Mouse (Mus musculus): ENCODE measurements around the gene Gatad2b. TPM values are rescaled to one million over a fixed set of nuclear protein-coding genes. Genes with fewer than 3 reads are reported as not detected.
"Not testable (repeated sequence)": the region's sequence is repeated elsewhere in the genome, so short reads cannot be mapped to it uniquely, and the experiment has no call there.

Gatad2b gene
- polyA plus RNA-seq, 1 experiment = 14.2 TPM

GRCm38 (mm10) chr3:90279216-90279615, 13.8 kb upstream of the Gatad2b start:
- TF ChIP-seq CEBPB (IDR thresholded peaks at IDR 0.05; ENCODE audit: low read depth) (no peak), FOSL1 (IDR thresholded peaks at IDR 0.05; ENCODE audit: insufficient read depth, low read length, poor library complexity, severe bottlenecking) (no peak), MYOG (IDR thresholded peaks at IDR 0.05; ENCODE audit: control insufficient read depth, extremely low read depth, insufficient read length) (no peak), MYOD1 (IDR thresholded peaks at IDR 0.05; ENCODE audit: control insufficient read depth, insufficient read length, low read depth) (no peak), CTCF (IDR thresholded peaks at IDR 0.05; ENCODE audit: control insufficient read depth, insufficient read depth, insufficient read length) (no peak), MAX (IDR thresholded peaks at IDR 0.05) (no peak), USF1 (IDR thresholded peaks at IDR 0.05; ENCODE audit: low read depth) (no peak)
- H3K79me2 ChIP-seq (ENCODE audit: control insufficient read depth, insufficient read depth) = no peaks in the 10 kb centered on the region
- no peaks in the 10 kb centered on the region for H3K36me3 ChIP-seq (ENCODE audit: control insufficient read depth, insufficient read depth)
- H3ac ChIP-seq (ENCODE audit: control insufficient read depth, insufficient read length, low read depth) = no peak overlapping the region
- no peaks in the 10 kb centered on the region for H3K27me3 ChIP-seq (ENCODE audit: control insufficient read depth, insufficient read depth, insufficient read length)
- H3K79me3 ChIP-seq (ENCODE audit: low read depth) = no peaks in the 10 kb centered on the region
- H3K4me3 ChIP-seq (ENCODE audit: insufficient read depth, poor library complexity, severe bottlenecking) = no peak overlapping the region

GRCm38 (mm10) chr3:90279743-90280142, 13.2 kb upstream of the Gatad2b start:
- H3K27me3 ChIP-seq (ENCODE audit: control insufficient read depth, insufficient read depth, insufficient read length) = no peaks in the 10 kb centered on the region
- H3K79me3 ChIP-seq (ENCODE audit: low read depth) = no peaks in the 10 kb centered on the region
- H3K36me3 ChIP-seq (ENCODE audit: control insufficient read depth, insufficient read depth) = no peaks in the 10 kb centered on the region
- H3ac ChIP-seq (ENCODE audit: control insufficient read depth, insufficient read length, low read depth) = no peak overlapping the region
- no peak for TF ChIP-seq MAX (IDR thresholded peaks at IDR 0.05)
- H3K79me2 ChIP-seq (ENCODE audit: control insufficient read depth, insufficient read depth) = no peaks in the 10 kb centered on the region
- no peak overlapping the region for H3K4me3 ChIP-seq (ENCODE audit: insufficient read depth, poor library complexity, severe bottlenecking)

GRCm38 (mm10) chr3:90280708-90281107, 12.3 kb upstream of the Gatad2b start:
- H3K27me3 ChIP-seq (ENCODE audit: control insufficient read depth, insufficient read depth, insufficient read length) = no peaks in the 10 kb centered on the region
- H3K79me3 ChIP-seq (ENCODE audit: low read depth) = no peaks in the 10 kb centered on the region
- H3K4me3 ChIP-seq (ENCODE audit: insufficient read depth, poor library complexity, severe bottlenecking) = no peak overlapping the region
- no peak for TF ChIP-seq CTCF (IDR thresholded peaks at IDR 0.05; ENCODE audit: control insufficient read depth, insufficient read depth, insufficient read length)
- TF ChIP-seq MYOG (IDR thresholded peaks at IDR 0.05; ENCODE audit: control insufficient read depth, extremely low read depth, insufficient read length) = no peak
- no peak for TF ChIP-seq MAX (IDR thresholded peaks at IDR 0.05)
- TF ChIP-seq FOSL1 (IDR thresholded peaks at IDR 0.05; ENCODE audit: insufficient read depth, low read length, poor library complexity, severe bottlenecking) = no peak
- TF ChIP-seq USF1 (IDR thresholded peaks at IDR 0.05; ENCODE audit: low read depth) = no peak
- no peak for TF ChIP-seq CEBPB (IDR thresholded peaks at IDR 0.05; ENCODE audit: low read depth)
- no peak for TF ChIP-seq MYOD1 (IDR thresholded peaks at IDR 0.05; ENCODE audit: control insufficient read depth, insufficient read length, low read depth)
- no peaks in the 10 kb centered on the region for H3K79me2 ChIP-seq (ENCODE audit: control insufficient read depth, insufficient read depth)
- H3ac ChIP-seq (ENCODE audit: control insufficient read depth, insufficient read length, low read depth) = no peak overlapping the region
- H3K36me3 ChIP-seq (ENCODE audit: control insufficient read depth, insufficient read depth) = no peaks in the 10 kb centered on the region

- no peaks in the 10 kb centered on the region for H3K79me3 ChIP-seq (ENCODE audit: low read depth)
- TF ChIP-seq CTCF (IDR thresholded peaks at IDR 0.05; ENCODE audit: control insufficient read depth, insufficient read depth, insufficient read length) = no peak
- TF ChIP-seq USF1 (IDR thresholded peaks at IDR 0.05; ENCODE audit: low read depth) = no peak
- no peak for TF ChIP-seq FOSL1 (IDR thresholded peaks at IDR 0.05; ENCODE audit: insufficient read depth, low read length, poor library complexity, severe bottlenecking)
- no peak for TF ChIP-seq MYOG (IDR thresholded peaks at IDR 0.05; ENCODE audit: control insufficient read depth, extremely low read depth, insufficient read length)
- no peak for TF ChIP-seq MYOD1 (IDR thresholded peaks at IDR 0.05; ENCODE audit: control insufficient read depth, insufficient read length, low read depth)
- no peak for TF ChIP-seq MAX (IDR thresholded peaks at IDR 0.05)
- TF ChIP-seq CEBPB (IDR thresholded peaks at IDR 0.05; ENCODE audit: low read depth) = no peak
- no peak overlapping the region for H3ac ChIP-seq (ENCODE audit: control insufficient read depth, insufficient read length, low read depth)
- no peaks in the 10 kb centered on the region for H3K79me2 ChIP-seq (ENCODE audit: control insufficient read depth, insufficient read depth)
- H3K27me3 ChIP-seq (ENCODE audit: control insufficient read depth, insufficient read depth, insufficient read length) = no peaks in the 10 kb centered on the region
- H3K4me3 ChIP-seq (ENCODE audit: insufficient read depth, poor library complexity, severe bottlenecking) = no peak overlapping the region
- H3K36me3 ChIP-seq (ENCODE audit: control insufficient read depth, insufficient read depth) = no peaks in the 10 kb centered on the region
These were observed 8.8 kb upstream of the Gatad2b start for GRCm38 (mm10) chr3:90284150-90284549.

- peaks cover 13% of the 10 kb centered on the region for H3K79me2 ChIP-seq (ENCODE audit: control insufficient read depth, insufficient read depth)
- not testable (repeated sequence) for H3ac ChIP-seq (ENCODE audit: control insufficient read depth, insufficient read length, low read depth); H3K27me3 ChIP-seq (ENCODE audit: control insufficient read depth, insufficient read depth, insufficient read length); H3K4me3 ChIP-seq (ENCODE audit: insufficient read depth, poor library complexity, severe bottlenecking); H3K36me3 ChIP-seq (ENCODE audit: control insufficient read depth, insufficient read depth); H3K79me3 ChIP-seq (ENCODE audit: low read depth)
These were observed 3.6 kb upstream of the Gatad2b start for GRCm38 (mm10) chr3:90289403-90289802.

- peaks cover 25% of the 10 kb centered on the region for H3K79me2 ChIP-seq (ENCODE audit: control insufficient read depth, insufficient read depth)
- H3K4me3 ChIP-seq (ENCODE audit: insufficient read depth, poor library complexity, severe bottlenecking) = no peak overlapping the region
- no peaks in the 10 kb centered on the region for H3K36me3 ChIP-seq (ENCODE audit: control insufficient read depth, insufficient read depth)
- TF ChIP-seq USF1 (IDR thresholded peaks at IDR 0.05; ENCODE audit: low read depth) = no peak
- no peak for TF ChIP-seq MAX (IDR thresholded peaks at IDR 0.05)
- TF ChIP-seq CTCF (IDR thresholded peaks at IDR 0.05; ENCODE audit: control insufficient read depth, insufficient read depth, insufficient read length) = no peak
- TF ChIP-seq FOSL1 (IDR thresholded peaks at IDR 0.05; ENCODE audit: insufficient read depth, low read length, poor library complexity, severe bottlenecking) = no peak
- no peak for TF ChIP-seq MYOD1 (IDR thresholded peaks at IDR 0.05; ENCODE audit: control insufficient read depth, insufficient read length, low read depth)
- TF ChIP-seq CEBPB (IDR thresholded peaks at IDR 0.05; ENCODE audit: low read depth) = no peak
- TF ChIP-seq MYOG (IDR thresholded peaks at IDR 0.05; ENCODE audit: control insufficient read depth, extremely low read depth, insufficient read length) = no peak
- no peak overlapping the region for H3ac ChIP-seq (ENCODE audit: control insufficient read depth, insufficient read length, low read depth)
- no peaks in the 10 kb centered on the region for H3K27me3 ChIP-seq (ENCODE audit: control insufficient read depth, insufficient read depth, insufficient read length)
- H3K79me3 ChIP-seq (ENCODE audit: low read depth) = peaks cover 20% of the 10 kb centered on the region
These were observed 2.4 kb upstream of the Gatad2b start for GRCm38 (mm10) chr3:90290602-90291001.

Data from C2C12 (cell line).